Mouse (Mus musculus): ENCODE data around the gene Hoxa7.

Gene Hoxa7

GRCm38 (mm10) chr6:52247766-52248637 lies 26.3 kb upstream of the Hoxa7 start:
- no peak for TF ChIP-seq GATA4 (IDR thresholded peaks at IDR 0.05; ENCODE audit: insufficient replicate concordance, low read length)

- no peak for TF ChIP-seq GATA4 (IDR thresholded peaks at IDR 0.05; ENCODE audit: insufficient replicate concordance, low read length)
Observed at GRCm38 (mm10) chr6:52246916-52247315, 25.3 kb upstream of the Hoxa7 start.

- no peak for TF ChIP-seq GATA4 (IDR thresholded peaks at IDR 0.05; ENCODE audit: insufficient replicate concordance, low read length)
Observed at GRCm38 (mm10) chr6:52246403-52246803, 24.7 kb upstream of the Hoxa7 start.

GRCm38 (mm10) chr6:52245757-52246142 lies 24.1 kb upstream of the Hoxa7 start, which contains the start of gene Hoxa11:
TSS of gene Hoxa11 (minus strand) at chr6:52245810.
- no peak for TF ChIP-seq GATA4 (IDR thresholded peaks at IDR 0.05; ENCODE audit: insufficient replicate concordance, low read length)

- no peak for TF ChIP-seq GATA4 (IDR thresholded peaks at IDR 0.05; ENCODE audit: insufficient replicate concordance, low read length)
Observed at GRCm38 (mm10) chr6:52245040-52245756, 23.5 kb upstream of the Hoxa7 start.

- no peak for TF ChIP-seq GATA4 (IDR thresholded peaks at IDR 0.05; ENCODE audit: insufficient replicate concordance, low read length)
Observed at GRCm38 (mm10) chr6:52244471-52245039, 22.9 kb upstream of the Hoxa7 start.

GRCm38 (mm10) chr6:52243681-52244121 lies 22.0 kb upstream of the Hoxa7 start:
- TF ChIP-seq GATA4 (IDR thresholded peaks at IDR 0.05; ENCODE audit: insufficient replicate concordance, low read length) = no peak

- no peak for TF ChIP-seq GATA4 (IDR thresholded peaks at IDR 0.05; ENCODE audit: insufficient replicate concordance, low read length)
Observed at GRCm38 (mm10) chr6:52242801-52243332, 21.2 kb upstream of the Hoxa7 start.

GRCm38 (mm10) chr6:52241001-52241621 lies 19.5 kb upstream of the Hoxa7 start:
- no peak for TF ChIP-seq GATA4 (IDR thresholded peaks at IDR 0.05; ENCODE audit: insufficient replicate concordance, low read length)

- TF ChIP-seq GATA4 (IDR thresholded peaks at IDR 0.05; ENCODE audit: insufficient replicate concordance, low read length) = no peak; the same call in 1 of the 2 replicates
Observed at GRCm38 (mm10) chr6:52240389-52241000, 18.8 kb upstream of the Hoxa7 start, which contains the start of gene Hoxa10. TSS of gene Hoxa10 (minus strand) at chr6:52240854.

- no peak for TF ChIP-seq GATA4 (IDR thresholded peaks at IDR 0.05; ENCODE audit: insufficient replicate concordance, low read length)
Observed at GRCm38 (mm10) chr6:52239625-52240388, 18.2 kb upstream of the Hoxa7 start.

GRCm38 (mm10) chr6:52238976-52239375 lies 17.3 kb upstream of the Hoxa7 start:
- TF ChIP-seq GATA4 (IDR thresholded peaks at IDR 0.05; ENCODE audit: insufficient replicate concordance, low read length) = no peak

GRCm38 (mm10) chr6:52238155-52238545 lies 16.5 kb upstream of the Hoxa7 start:
- TF ChIP-seq GATA4 (IDR thresholded peaks at IDR 0.05; ENCODE audit: insufficient replicate concordance, low read length) = no peak
